Mouse (Mus musculus) layer of hippocampus, adult 9-10 months (tissue): ENCODE results near the gene Fam19a1.
"Not testable (repeated sequence)": the region's sequence is repeated elsewhere in the genome, so short reads cannot be mapped to it uniquely, and the experiment has no call there.

Experiments used
- DNase-seq: peaks from one replicate; pipeline ENCODE4 v3.0.0; 2022; ENCODE audit warnings: low spot score

The Fam19a1 gene

DNA sequence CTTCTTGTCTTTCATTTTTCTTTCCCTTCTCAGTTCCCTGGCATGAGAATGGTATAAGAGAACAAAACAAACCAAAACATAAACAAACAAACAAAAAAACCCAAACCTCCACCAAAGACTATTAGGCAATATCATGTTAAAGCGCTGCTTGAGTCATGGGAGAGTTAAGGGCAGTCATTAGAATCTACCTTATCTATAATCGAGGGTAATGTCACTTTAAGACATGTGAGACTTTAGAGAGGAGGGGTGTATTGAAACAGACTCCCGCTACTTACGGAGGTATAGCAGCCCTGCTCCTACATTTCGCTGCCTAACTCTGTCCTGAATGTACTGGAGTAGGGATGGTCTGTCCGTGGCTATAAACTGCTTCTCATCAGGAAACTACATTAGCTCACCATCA, at the start of gene Fam19a1:
TSS of gene Fam19a1 (plus strand) at position 301 of the 400 bp plus-strand sequence.
- no peak for DNase-seq

DNA sequence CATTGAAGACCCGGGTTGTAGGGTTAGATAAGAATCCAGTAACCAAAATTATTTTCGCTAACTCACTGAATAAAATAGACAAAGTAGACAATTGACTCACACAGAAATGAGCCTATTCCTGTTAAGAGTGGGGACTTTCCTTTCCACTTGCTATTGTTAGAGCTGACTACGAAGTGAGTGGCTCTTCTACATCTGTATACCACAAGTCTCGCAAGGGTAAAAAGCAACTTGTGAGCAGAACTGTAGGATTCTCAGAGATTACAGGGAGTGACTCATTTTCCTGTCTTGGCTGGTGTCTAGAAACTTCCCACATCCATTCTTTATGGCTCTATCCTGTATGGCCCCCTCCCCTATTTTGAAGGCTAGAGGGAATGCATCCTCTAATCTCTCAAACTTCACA, 41.9 kb upstream of the Fam19a1 start:
- no peak for DNase-seq

DNA sequence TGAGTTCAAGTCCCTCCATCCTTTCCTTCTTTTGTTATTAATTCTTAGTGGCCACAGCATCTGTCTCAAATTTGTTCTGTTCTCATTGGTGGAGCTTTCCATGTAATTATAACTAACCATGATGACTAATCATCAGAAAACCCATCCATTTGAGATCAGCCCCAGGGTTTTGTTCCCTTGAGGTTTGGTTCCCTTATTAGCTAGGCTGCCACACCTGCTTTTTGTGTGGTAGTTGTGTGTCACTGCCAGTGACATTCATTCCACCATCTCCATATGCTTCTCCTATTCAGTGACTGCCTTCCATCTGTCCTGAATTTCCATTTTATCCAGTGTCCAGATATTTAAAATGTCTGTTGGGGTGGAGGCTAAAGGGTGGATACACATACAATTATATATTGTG, 41.4 kb upstream of the Fam19a1 start:
- no peak for DNase-seq

DNA sequence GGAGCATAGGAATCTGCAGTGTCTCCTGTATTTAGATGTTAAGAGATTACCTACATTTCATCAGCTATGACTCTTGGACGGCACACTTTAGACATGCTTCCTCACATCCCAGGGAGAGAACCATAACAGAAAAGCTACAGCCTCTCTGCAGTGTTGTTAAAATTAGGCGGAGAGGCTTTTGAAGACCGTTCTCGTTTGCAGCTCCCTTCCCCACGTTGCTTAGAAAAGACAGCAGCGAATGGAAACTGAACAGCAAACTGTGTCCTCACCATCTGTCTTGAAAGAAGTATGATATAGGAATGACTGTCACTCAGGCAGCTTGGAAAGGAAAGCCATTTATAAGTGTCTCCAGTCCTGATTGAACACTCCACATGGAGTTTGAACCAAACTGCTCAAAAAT, 23.0 kb upstream of the Fam19a1 start:
- DNase-seq: no peak

DNA sequence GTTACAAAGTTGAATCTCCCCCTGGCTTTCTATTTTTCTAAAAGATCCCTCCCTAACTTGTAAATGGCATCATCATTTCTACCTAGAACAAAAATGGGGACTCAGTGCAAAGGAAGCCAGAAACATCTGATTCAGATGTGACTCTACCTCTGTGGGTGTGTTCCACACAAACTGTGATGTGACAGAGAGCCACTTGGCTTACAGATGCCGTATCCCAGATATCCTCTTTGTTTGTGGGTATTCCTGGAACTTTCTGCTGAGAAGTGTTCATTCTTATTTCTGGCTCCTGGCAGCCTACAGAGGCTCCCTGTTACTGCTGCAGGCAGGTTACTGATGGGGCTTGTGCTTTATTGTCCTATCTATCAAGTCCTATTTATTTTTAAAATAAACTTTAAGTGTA, 19.2 kb upstream of the Fam19a1 start:
- no peak for DNase-seq

DNA sequence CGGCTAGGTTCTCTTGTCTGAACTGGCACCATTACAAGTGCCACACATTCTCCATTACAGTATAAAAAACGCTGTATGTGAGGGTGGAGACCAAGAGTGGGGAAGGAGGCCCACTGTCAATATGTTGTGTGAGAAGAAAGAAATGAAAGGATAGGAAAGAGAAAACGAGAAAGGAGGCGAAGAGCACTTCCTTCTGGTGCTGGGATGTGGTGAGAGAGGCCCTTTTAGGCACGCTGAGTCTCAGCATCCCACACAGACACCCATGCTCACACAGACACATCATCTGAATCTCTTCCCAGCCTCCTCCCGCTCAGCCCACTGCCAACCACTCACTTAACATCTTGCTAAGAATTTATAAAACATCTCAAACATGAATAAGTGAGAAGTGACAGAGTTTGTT, 14.7 kb upstream of the Fam19a1 start:
- no peak for DNase-seq

DNA sequence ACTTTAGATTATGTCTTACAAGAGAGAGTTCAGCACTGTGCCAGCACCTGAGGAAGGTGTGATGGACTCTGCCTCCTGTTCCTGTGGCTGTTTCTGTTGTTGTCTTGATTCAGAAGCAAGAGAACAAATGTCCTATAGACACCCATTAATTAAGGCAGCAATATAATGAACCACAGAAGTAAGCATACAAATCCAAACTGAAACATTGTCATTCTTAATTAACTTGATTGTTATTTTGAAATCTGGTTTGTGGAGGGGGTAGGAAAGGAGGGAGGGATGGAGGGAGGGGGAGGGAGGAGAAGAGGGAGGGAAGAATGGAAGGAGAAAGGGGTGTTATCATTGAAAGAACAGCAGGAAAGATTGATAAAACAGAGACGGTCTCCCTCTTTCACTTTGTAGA, 1.3 kb upstream of the Fam19a1 start:
- DNase-seq: no peak

DNA sequence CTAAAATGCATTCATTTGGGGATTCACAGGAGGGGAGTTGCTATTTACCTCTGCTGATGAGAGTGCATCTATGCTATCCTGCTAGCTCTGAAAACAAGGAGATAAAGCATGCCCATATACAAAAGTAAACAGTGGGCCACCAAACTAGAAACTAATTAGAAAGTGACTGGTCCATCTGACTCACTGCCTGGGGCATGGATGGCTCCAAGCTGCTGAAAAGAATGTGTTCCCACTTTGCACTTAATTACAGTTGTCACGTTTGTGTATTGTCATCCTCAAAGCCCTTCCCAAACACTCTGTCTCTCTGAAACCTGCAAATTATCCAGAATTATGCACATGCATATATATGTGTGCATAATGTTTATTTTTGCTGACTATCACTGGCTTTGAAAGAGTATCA, 1.2 kb downstream of the Fam19a1 start:
- no peak for DNase-seq

DNA sequence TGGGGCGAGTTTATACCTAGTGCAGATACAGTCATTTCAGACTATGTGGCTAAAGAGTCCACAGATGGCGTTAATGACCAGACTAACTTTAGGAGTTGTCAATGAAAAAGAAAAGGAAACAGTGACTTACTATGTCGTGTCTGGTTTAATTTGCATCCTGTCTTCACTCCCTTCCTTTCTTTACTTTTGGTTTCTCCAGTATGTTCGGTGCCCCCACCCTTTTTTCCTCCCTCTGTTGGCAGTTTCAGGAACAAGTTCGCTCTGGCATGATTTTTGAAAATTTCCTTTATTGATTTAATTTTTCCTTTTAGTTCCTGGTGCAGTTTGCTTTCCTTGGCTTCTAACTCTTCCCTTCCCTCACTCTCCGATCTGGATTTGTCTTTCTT, 3.2 kb downstream of the Fam19a1 start:
- no peak for DNase-seq

DNA sequence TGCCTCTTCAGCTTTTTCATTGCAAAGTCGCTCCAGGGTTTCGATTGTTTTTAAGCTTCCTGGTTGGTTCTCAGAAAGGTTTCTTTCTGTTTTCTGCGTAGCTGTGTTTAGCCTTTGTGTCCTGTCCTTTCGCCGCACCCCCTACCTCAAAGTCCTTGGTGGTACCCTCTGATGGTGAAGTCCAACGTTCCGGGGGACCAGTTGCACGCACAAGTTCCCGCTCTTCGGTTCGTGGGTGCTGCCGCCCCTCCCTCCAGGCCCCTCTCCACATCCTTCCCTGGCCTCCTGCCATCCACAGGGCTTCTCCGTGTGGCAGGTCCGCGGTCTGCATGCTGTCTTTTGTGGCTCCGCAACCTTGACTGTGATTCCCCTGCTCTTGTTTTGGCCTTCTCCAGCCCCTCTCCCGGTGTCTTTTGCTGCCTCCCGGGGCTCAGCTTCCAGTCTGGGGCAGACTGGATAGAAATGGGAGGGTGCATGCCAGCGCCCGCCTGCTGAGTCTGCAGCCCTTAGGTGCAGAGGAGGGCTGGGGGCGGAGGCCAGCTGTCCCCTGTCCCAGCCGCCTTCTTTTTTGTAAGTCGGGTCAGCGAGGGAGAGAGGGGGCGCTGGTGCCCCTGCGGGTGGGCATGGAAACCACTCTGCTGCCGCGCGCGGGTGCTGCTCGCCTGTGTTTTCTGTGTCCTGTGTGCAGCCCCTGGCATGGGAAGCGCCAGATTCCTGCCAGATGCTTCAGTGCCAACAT, 3.7 kb downstream of the Fam19a1 start:
- no peak for DNase-seq

DNA sequence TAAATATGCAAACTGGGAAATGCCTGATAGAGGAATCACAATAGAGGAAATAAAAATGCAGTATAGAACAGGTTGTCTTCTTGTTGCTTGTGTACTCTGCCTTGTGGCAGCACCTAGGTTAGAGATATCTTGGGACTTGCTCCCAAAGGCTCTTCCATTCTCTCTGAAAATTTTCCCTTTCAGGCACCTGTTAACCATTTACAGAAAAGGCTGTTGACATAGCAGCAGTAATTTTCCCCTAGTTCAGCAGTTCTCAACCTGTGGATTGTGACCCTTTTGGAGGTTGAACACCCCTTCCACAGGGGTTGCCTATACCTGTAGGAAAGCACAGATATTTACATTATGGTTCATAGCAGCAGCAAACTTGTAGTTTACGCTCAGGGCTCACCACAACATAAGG, 30.4 kb downstream of the Fam19a1 start:
- no peak for DNase-seq

DNA sequence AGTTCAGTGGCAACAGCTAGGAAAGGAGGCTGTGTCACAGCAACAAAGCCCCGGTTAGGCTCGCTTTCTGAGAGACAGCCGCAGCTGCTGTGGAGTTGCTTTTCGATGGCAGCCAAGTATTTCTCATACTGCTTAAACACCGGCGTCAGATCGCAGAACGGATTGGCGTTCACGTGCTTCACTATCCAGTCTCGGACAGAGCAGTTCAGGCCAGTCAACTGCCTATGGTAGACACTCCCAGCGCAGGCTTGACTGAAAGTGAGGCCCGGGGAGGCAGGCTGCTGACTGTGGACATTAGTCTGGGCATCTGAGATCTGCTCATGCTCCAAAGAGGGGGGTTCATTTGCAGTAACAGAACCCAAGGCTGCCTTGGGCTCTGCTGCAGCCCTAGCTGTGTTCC, 52.4 kb downstream of the Fam19a1 start:
- no peak for DNase-seq

DNA sequence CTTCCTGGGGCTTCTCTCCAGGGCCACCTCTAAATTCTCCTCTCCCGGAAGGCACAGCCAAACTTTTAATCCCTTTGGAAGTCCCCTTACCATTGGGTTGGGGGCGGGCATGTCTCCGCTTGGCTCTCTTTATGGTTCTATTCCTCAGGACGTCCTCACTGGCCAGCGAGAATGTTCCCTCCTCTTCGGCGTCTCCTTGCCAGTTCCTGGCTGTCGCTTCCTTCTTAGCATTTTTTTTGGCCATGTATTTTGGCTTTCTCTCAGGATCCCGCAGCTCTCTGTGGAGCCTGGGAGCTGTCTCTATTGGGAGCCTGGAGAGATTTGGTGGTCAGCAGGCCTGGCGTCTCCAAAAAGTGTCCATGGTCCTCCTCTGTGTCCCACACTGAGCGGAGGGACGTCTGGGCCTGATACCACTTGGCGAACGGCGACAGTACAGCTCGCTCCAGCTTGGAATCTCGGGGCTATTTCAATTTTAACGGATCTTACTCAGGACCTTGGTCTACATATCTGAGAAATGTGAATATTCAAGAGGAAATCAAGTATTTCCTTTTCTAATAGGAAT, 52.9 kb downstream of the Fam19a1 start, which contains the start of gene 1700123L14Rik:
TSS of gene 1700123L14Rik (minus strand) at position 426 of the 562 bp plus-strand sequence.
- DNase-seq: no peak

DNA sequence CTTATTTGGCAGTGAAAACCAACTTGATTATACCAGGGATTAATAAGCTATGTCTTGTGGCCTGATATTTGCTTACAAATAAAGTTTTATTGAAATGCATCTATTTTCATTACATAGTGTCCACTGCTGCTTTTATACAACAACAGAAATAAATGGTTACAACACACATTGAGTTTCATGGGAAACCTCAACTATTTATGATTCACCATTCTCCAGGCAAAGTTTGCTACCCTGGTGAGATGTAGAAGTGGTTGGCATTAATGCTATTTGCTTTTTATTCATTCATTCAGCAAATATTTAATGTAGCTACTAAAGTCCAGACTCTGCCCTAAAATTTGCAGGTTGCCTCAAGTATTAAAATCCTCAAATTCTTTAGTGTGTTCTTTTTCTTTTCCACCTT, 54.1 kb downstream of the Fam19a1 start:
- no peak for DNase-seq

DNA sequence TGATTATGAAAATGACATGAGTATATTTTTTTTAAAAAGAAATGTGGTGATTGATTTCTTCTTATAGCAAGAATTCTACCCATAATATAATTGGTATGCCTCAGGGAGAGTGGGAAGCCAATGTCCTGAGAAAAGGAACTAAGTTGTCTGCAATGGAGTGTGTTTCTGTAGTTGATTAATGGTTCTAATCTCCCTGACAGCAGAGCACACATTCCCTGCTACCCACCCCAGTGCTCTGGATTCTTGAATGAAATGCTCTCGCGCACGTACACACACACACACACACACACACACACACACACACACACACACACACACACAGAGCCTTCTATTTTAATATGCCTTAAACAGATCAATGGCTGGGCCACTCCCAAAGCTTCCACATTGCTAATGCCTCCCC, 60.7 kb downstream of the Fam19a1 start:
- DNase-seq: no peak

DNA sequence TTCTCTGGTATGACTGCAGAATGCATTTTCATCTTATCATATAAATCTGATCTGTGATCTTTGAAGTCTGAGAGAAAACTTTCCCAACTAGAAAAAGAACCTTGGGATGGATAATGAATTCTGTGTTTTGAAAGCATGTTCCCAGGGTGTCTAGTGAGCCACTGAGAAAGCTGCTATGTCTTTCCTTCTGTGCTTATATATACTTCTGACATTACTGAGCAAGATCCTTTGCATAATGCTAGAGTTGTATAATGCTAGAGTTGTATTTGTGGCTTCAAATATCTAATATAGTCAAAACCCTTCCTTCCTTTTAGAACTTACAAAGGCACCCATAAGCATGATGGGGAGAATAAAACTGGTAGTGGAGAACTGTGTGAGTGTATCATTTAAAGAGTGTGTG, 65.6 kb downstream of the Fam19a1 start:
- DNase-seq: no peak

DNA sequence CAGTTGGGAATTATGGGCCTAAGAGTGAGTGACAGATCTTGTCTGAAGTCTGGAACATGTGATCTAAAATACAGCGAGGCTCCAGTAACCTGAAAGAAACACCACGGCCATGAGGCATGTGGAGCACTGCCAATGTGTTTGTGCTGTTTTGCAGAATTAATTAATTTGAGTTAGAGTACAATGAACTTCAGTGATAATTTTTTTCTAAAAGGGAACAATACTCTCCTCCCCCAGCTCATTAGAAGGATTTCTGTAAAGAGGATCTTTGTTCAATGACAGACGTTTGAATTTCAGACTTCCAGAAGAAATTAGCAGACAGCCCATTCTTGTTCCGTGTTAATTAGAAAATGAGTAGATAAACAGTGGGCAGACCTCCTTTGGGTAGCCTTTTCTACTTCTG, 70.4 kb downstream of the Fam19a1 start:
- DNase-seq: no peak

DNA sequence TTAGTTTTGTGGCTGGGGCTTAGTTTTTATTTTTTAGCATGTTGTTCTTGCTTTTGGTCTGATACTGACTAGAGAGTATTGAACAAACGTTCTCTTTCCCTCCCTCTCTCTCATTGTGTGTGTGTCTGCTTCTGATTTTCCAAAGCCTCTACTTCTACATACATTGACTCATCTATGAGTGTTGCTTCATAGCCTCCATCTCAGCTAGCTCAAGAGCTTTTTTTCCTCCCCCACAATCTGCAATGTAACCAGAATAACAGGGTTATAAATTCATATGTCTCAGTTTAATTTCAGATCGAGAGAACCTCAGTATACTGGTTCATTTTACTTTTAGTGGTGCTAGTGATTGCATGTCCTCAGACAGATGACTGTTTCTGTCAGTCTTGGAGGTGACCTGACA, 73.6 kb downstream of the Fam19a1 start:
- DNase-seq: no peak

DNA sequence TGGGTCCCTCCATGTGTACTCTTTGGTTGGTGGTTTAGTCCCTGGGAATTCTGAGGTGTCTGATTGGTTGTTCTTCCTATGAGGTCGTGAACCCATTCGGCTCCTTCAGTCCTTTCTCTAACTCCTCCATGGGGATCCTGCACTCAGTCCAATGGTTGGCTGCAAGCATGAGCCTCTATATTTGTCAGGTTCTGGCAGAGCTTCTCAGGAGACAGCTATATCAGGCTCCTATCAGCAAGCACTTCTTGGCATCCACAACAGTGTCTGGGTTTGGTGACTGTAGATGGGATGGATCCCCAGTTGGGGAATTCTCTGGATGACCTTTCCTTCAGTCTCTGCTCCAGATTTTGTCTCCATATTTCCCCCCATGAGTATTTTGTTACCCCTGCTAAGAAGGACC, 86.0 kb downstream of the Fam19a1 start:
- not testable (repeated sequence) for DNase-seq

DNA sequence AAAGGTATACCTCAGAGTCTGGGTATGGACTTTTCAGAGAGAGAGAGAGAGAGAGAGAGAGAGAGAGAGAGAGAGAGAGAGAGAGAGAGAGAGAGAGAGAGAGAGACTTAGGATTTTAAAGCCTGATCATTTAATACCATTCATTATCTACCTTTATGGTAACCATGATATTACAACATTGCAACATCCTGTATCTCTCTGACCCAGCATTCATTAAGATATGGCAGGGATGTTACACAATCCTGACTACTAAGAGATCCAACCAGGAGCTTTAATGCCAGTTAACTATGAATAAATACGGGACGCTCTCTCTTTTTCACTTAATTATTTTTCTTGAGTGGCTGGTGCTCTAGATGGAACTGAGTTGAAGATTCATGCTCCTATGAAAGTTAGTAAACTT, 92.4 kb downstream of the Fam19a1 start:
- no peak for DNase-seq

DNA sequence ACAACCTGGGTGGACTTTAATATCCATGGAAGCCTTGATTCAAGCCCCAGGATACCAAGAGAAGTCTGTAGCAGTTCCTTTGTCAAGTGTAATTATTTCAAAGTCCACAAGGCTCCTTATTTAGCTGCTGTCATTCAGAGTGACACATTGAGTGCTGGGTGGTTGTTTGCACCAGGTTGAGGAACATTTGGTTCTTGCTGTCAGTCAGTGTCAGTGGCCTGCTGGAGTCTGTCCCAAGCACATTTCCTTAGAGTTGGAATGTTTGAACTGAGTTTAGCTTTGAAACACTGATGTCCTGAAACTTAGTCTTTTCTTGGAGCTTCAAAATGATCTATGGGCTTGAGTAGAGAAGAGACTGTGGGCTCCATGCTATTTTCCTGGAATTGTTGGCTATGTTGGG, 121.9 kb downstream of the Fam19a1 start:
- DNase-seq: no peak

DNA sequence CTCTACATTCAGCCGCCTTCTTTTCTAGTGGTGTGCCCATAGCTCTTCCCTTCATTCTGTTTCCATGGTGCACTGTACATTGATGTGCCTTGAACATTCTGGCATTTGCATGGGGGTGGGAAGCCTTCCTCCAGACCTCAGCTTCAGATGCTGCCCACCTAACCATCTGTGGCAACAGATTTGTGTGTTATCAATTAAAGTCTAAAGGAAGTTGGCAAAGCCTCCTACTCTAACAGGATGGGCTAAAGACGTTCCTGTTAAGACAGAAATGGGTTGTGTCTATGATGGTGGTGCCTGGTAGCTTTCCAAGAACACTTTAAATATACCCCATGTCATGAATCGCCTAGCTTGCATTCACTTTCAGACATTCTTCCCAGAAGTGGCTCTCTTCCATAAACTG, 131.4 kb downstream of the Fam19a1 start:
- peak; percentile 61 for DNase-seq

DNA sequence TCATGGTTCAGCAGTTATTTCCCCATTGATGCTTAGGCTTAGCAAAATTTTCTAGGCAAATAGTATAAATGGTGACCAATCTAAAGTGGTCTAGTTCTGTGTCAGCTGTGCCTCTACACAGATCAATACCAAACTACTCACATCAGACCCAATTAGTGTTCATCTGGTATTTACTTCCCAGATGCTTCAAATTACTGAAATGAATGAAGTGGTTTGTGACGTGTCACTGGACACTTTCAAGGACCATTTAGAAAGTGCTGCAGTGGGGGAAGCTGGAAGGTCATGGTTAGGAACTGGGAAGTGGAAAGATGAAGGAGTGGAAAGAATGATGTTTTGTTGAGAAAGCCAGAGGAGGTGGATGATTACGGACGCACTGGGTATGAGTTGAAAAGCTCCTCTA, 139.0 kb downstream of the Fam19a1 start:
- DNase-seq: no peak

DNA sequence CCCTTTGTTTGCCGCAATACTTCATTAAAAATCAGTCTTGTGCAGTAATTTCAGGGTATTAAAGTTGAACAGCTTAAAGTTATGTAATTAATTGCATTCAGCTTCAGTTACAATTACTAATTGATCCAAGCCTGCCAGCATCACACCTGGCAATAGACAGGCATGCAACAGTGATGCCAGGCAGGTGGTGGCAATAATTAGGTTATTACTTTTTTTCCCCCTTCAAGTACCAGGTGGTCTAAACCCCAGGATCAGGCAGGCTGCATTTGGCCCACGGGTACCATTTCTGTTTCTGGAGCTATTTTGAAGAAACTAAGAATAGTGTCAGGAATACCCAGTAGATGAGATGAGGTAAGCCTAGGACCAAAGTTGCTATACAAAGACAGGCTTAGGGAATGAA, 141.9 kb downstream of the Fam19a1 start:
- DNase-seq: no peak
